Mouse (Mus musculus) myocyte (in vitro differentiated cells): ENCODE results near the gene Gm17657. TPM values are rescaled to one million over a fixed set of nuclear protein-coding genes. Genes with fewer than 3 reads are reported as not detected.

Source experiments
- H3K27me3 ChIP-seq: one replicate; pipeline ENCODE4 v1.6.1; 2011; ENCODE audit not compliant: control insufficient read depth, insufficient read depth, insufficient read length
- H3K36me3 ChIP-seq: one replicate; pipeline ENCODE4 v1.6.1; 2011; ENCODE audit not compliant: control insufficient read depth, insufficient read depth
- H3K4me2 ChIP-seq: one replicate; pipeline ENCODE4 v1.6.1; 2011; ENCODE audit warnings: low read depth, control low read depth
- H3K4me3 ChIP-seq: one replicate; pipeline ENCODE4 v1.5.1; 2011; ENCODE audit warnings: mild to moderate bottlenecking, control low read depth, moderate library complexity
- H3K79me2 ChIP-seq: one replicate; pipeline ENCODE4 v1.6.1; 2011; ENCODE audit not compliant: control insufficient read depth, insufficient read depth
- H3ac ChIP-seq: one replicate; pipeline ENCODE4 v1.6.1; 2011; ENCODE audit not compliant: control insufficient read depth, insufficient read length
- CEBPB ChIP-seq: IDR thresholded peaks from 2 replicates; pipeline ENCODE4 v1.6.1; 2011; ENCODE audit warnings: mild to moderate bottlenecking, moderate library complexity; ENCODE audit not compliant: poor library complexity, insufficient read depth, severe bottlenecking
- E2F4 ChIP-seq: IDR thresholded peaks from one replicate; pipeline ENCODE4 v1.6.1; 2011; ENCODE audit warnings: mild to moderate bottlenecking, control low read depth, moderate library complexity; ENCODE audit not compliant: insufficient read depth
- MAX ChIP-seq: IDR thresholded peaks from one replicate; pipeline ENCODE4 v1.6.1; 2011; ENCODE audit warnings: low read depth, mild to moderate bottlenecking, control low read depth
- MYOD1 ChIP-seq, 3 experiments: IDR thresholded peaks; one replicate each; pipeline ENCODE4 v1.6.1; 2011; ENCODE audit warnings: control low read depth in 2 of 3, low read depth in 2 of 3, mild to moderate bottlenecking in 2 of 3, moderate library complexity in 1 of 3; ENCODE audit not compliant: insufficient read length in 2 of 3, control insufficient read depth in 1 of 3
- MYOG ChIP-seq, 3 experiments: IDR thresholded peaks; one replicate each; pipeline ENCODE4 v1.6.1; 2011; ENCODE audit warnings: control low read depth in 2 of 3, low read depth in 2 of 3, mild to moderate bottlenecking in 2 of 3; ENCODE audit not compliant: insufficient read length in 2 of 3, control insufficient read depth in 1 of 3, insufficient read depth in 1 of 3
- POLR2A ChIP-seq: IDR thresholded peaks from one replicate; pipeline ENCODE4 v1.6.1; 2011; ENCODE audit warnings: low read depth, mild to moderate bottlenecking, control low read depth, moderate library complexity; ENCODE audit not compliant: insufficient read length
- POLR2AphosphoS2 ChIP-seq: IDR thresholded peaks from one replicate; pipeline ENCODE4 v1.6.1; 2011; ENCODE audit warnings: low read depth, control low read depth; ENCODE audit not compliant: insufficient read length
- REST ChIP-seq: IDR thresholded peaks from one replicate; pipeline ENCODE4 v1.6.1; 2011; ENCODE audit warnings: mild to moderate bottlenecking, control low read depth, moderate library complexity; ENCODE audit not compliant: insufficient read depth, insufficient read length
- SRF ChIP-seq: IDR thresholded peaks from one replicate; pipeline ENCODE4 v1.6.1; 2011; ENCODE audit warnings: low read depth; ENCODE audit not compliant: control insufficient read depth, insufficient read length
- TCF12 ChIP-seq: IDR thresholded peaks from one replicate; pipeline ENCODE4 v1.6.1; 2011; ENCODE audit warnings: mild to moderate bottlenecking, control low read depth; ENCODE audit not compliant: poor library complexity, insufficient read depth, severe bottlenecking
- TCF3 ChIP-seq: IDR thresholded peaks from one replicate; pipeline ENCODE4 v1.6.1; 2011; ENCODE audit warnings: low read depth, control low read depth; ENCODE audit not compliant: insufficient read length
- USF1 ChIP-seq: IDR thresholded peaks from one replicate; pipeline ENCODE4 v1.6.1; 2011; ENCODE audit warnings: low read depth, mild to moderate bottlenecking, control low read depth, moderate library complexity
- polyA plus RNA-seq: library from polyadenylated mRNA; unstranded; fragments of >200 nt; fragmentation: generic; extraction: Trizol; gene quantifications from one replicate; pipeline ENCODE4 v1.2.1, GENCODE M21; 2012; ENCODE audit warnings: missing spikeins

The Gm17657 gene
- polyA plus RNA-seq, 1 experiment, result not detected

- TF ChIP-seq POLR2AphosphoS2, result no peak
- no peak for TF ChIP-seq MAX
- TF ChIP-seq MYOD1 (IDR thresholded peaks at IDR 0.05; ENCODE audit: control insufficient read depth in 1 of 3, insufficient read length in 2 of 3, low read depth in 2 of 3), result no peak
- TF ChIP-seq CEBPB, result no peak
- no peak for TF ChIP-seq REST
- TF ChIP-seq E2F4, result no peak
- TF ChIP-seq MYOG (IDR thresholded peaks at IDR 0.05; ENCODE audit: control insufficient read depth in 1 of 3, insufficient read depth in 1 of 3, insufficient read length in 2 of 3, low read depth in 2 of 3), result no peak
- no peak for TF ChIP-seq SRF
- no peak for TF ChIP-seq USF1
- TF ChIP-seq TCF3, result no peak
- no peak for TF ChIP-seq POLR2A
- TF ChIP-seq TCF12, result no peak
- no peak overlapping the region for H3K4me2 ChIP-seq
- H3K79me2 ChIP-seq, result no peaks in the 10 kb centered on the region
- no peak overlapping the region for H3ac ChIP-seq
- H3K36me3 ChIP-seq, result no peaks in the 10 kb centered on the region
- H3K27me3 ChIP-seq, result no peaks in the 10 kb centered on the region
- no peak overlapping the region for H3K4me3 ChIP-seq
These were observed 73.0 kb downstream of the Gm17657 start for GRCm38 (mm10) chr17:29476461-29476860.

DNA sequence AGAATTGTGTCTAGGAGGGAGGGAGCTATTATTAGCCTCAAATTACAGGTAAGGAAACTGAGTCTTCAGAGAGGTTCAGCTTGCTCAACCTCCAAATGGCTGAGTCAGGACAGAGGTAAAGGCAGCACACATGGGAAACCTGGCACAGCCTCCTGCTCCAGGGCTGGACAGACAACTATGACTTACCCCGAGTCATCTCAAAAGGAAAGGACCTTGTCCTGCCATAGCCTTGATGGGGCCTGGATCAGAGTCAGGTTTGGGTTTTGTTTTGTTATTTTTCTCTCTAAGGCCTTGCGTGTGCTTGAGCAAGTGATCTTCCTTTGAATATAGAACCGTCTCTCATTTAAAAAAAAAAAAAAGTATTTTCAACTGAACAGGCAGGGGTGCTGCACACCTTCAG is 74.3 kb downstream of the Gm17657 start:
- Histone ChIP-seq H3K27me3 (no peaks in the 10 kb centered on the region), H3K4me2 (no peak overlapping the region), H3K4me3 (no peak overlapping the region), H3K79me2 (no peaks in the 10 kb centered on the region), H3ac (no peak overlapping the region), H3K36me3 (no peaks in the 10 kb centered on the region)
- TF ChIP-seq CEBPB (no peak), SRF (no peak)

DNA sequence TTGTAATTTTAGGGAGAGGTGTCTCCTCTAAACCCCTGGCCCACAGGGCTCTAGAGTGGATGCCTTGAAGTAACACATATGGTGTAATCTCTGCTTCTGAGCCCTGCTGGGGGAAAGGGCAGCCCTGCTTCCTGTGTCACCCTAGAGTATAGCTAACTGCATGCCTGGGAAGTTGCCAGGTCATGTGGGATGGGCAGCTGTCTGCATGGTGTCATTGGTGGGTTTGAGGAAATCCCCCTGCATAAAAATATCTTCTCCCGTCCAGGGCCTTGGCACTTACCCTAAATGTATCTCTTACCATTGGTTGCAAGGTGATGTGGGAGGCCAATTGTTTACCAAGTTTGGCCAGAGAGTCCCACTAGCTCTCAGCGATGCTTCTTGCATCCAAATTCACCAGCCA is 75.4 kb downstream of the Gm17657 start:
- TF ChIP-seq E2F4 (no peak), REST (no peak), MYOG (IDR thresholded peaks at IDR 0.05; ENCODE audit: control insufficient read depth in 1 of 3, insufficient read depth in 1 of 3, insufficient read length in 2 of 3, low read depth in 2 of 3) (peak in 2 of 3 experiments; percentile 65 to 80), MAX (no peak), POLR2A (no peak), POLR2AphosphoS2 (no peak), MYOD1 (IDR thresholded peaks at IDR 0.05; ENCODE audit: control insufficient read depth in 1 of 3, insufficient read length in 2 of 3, low read depth in 2 of 3) (peak in 2 of 3 experiments; percentile 63 to 79), USF1 (no peak), TCF12 (peak; percentile 20), CEBPB (no peak), TCF3 (no peak), SRF (peak; percentile 43)
- Histone ChIP-seq H3K36me3 (no peaks in the 10 kb centered on the region), H3K27me3 (no peaks in the 10 kb centered on the region), H3K4me3 (no peak overlapping the region), H3K79me2 (no peaks in the 10 kb centered on the region), H3K4me2 (no peak overlapping the region), H3ac (no peak overlapping the region)

GRCm38 (mm10) chr17:29473466-29473865 is 76.0 kb downstream of the Gm17657 start:
- H3K27me3 ChIP-seq, result no peaks in the 10 kb centered on the region
- no peaks in the 10 kb centered on the region for H3K36me3 ChIP-seq
- H3K4me2 ChIP-seq, result no peak overlapping the region
- H3ac ChIP-seq, result no peak overlapping the region
- TF ChIP-seq TCF12 (no peak), POLR2A (no peak), E2F4 (no peak), CEBPB (no peak), SRF (no peak), MYOG (IDR thresholded peaks at IDR 0.05; ENCODE audit: control insufficient read depth in 1 of 3, insufficient read depth in 1 of 3, insufficient read length in 2 of 3, low read depth in 2 of 3) (no peak), MYOD1 (IDR thresholded peaks at IDR 0.05; ENCODE audit: control insufficient read depth in 1 of 3, insufficient read length in 2 of 3, low read depth in 2 of 3) (no peak), MAX (no peak), POLR2AphosphoS2 (no peak), TCF3 (no peak), USF1 (no peak), REST (no peak)
- H3K4me3 ChIP-seq, result no peak overlapping the region
- H3K79me2 ChIP-seq, result no peaks in the 10 kb centered on the region

Other genes with a start within 250 kb of the Gm17657 start
- gene Pi16, start 232.0 kb downstream of the Gm17657 start, polyA plus RNA-seq, result 7.1 TPM
- 741 TPM for gene Mtch1, start 201.7 kb downstream of the Gm17657 start, polyA plus RNA-seq
- gene Fgd2, start 188.7 kb downstream of the Gm17657 start, polyA plus RNA-seq, result 0.54 TPM
- gene Pim1, start 58.9 kb downstream of the Gm17657 start, polyA plus RNA-seq, result 16.3 TPM
- gene Tbc1d22b, start 147 bp upstream of the Gm17657 start, polyA plus RNA-seq, result 9.0 TPM
- gene Tmem217, start 2.7 kb upstream of the Gm17657 start, polyA plus RNA-seq, result not detected
- 20.9 TPM for gene Rnf8, start 65.2 kb upstream of the Gm17657 start, polyA plus RNA-seq
- gene Gm28043, start 65.2 kb upstream of the Gm17657 start, polyA plus RNA-seq, result 1.0 TPM
- 55.7 TPM for gene Cmtr1, start 111.0 kb upstream of the Gm17657 start, polyA plus RNA-seq
- 6.0 TPM for gene Ccdc167, start 167.4 kb upstream of the Gm17657 start, polyA plus RNA-seq